9 mouse cellular contexts compared by ENCODE assay signal in the genomic region with DNA sequence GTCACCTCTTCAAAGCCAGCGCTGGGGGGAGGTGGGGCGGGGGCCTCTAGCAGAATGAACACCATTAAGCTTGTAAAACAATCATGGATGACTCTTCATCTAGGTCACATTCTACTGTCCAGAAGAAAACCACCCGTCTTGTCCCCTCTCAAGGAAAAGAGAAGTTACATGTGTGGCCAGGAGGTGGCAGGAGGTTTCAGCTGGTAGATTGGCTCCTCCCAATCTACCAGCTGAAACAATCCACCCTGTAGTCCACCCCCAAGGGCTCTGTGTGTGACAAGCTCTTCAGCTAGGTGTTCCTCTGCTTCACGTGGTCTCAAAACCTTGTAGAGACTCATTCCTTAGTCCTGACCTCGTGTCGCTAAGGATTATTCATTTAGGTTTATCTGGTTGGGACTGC. TPM values are rescaled to one million over a fixed set of nuclear protein-coding genes. Genes with fewer than 3 reads are reported as not detected.
DNase-seq lines count a peak whose midpoint lies in the region; TF ChIP-seq lines count a peak whose summit lies in the region.
"Had no signal": no experiment of that assay in that cellular context is flagged by ENCODE, and none has a peak within 500 bp of the region (broad histone marks: within the 10 kb centered on the region; RNA-seq: fewer than 3 reads in every experiment).

No protein-coding gene starts in this region.

- 42% methylated on average over 6 of the region's 6 CpGs for WGBS in olfactory bulb, adult 2 months

- peaks cover 0 to 2% of the 10 kb centered on the region in 2 experiments; a peak in 2 of 4 replicates for H3K36me3 ChIP-seq in MEL (ENCODE audit: control insufficient read depth in 1 of 2, insufficient read depth in 2 of 2, low read length in 2 of 2)

- peak; percentile 60 for TF ChIP-seq CTCF in left cerebral cortex, adult 2 months (IDR thresholded peaks at IDR 0.05)
- peak; percentile 31 to 65 (median 49) for TF ChIP-seq CTCF in MEL (IDR thresholded peaks at IDR 0.05 in 2 of 3, conservative IDR thresholded peaks at IDR 0.05 in 1 of 3; ENCODE audit: control insufficient read depth in 1 of 3, insufficient read depth in 1 of 3, low read depth in 2 of 3, low read length in 3 of 3, poor library complexity in 1 of 3, severe bottlenecking in 1 of 3)
- TF ChIP-seq CTCF in embryonic fibroblast, embryonic 13.5 days (IDR thresholded peaks at IDR 0.05; ENCODE audit: borderline replicate concordance, insufficient read depth, low read length): 0 out of 2 replicates have a peak, but pooled peaks have one; percentile 8
- 0 out of 2 replicates have a peak, but pooled peaks have one; percentile 11 for TF ChIP-seq CTCF in olfactory bulb, adult 2 months (IDR thresholded peaks at IDR 0.05; ENCODE audit: insufficient read depth, low read depth, low read length)

- no peak for TF ChIP-seq EP300 in MEL (IDR thresholded peaks at IDR 0.05; ENCODE audit: low read depth in 1 of 2, low read length in 2 of 2)

- H3K27me3 ChIP-seq in MEL (ENCODE audit: control insufficient read depth in 1 of 2, insufficient read depth in 2 of 2, low read length in 2 of 2): peaks cover 0 to 3% of the 10 kb centered on the region in 2 experiments; a peak in 3 of 4 replicates
- H3K27me3 ChIP-seq: heart, embryonic 13.5 days had no signal

- no peaks in the 10 kb centered on the region for H3K4me1 ChIP-seq in MEL (ENCODE audit: control insufficient read depth in 1 of 2, insufficient read depth in 2 of 2, low read length in 2 of 2)
- H3K4me1 ChIP-seq in embryonic fibroblast, embryonic 13.5 days (ENCODE audit: control insufficient read depth, insufficient read depth, low read length): no peaks in the 10 kb centered on the region
- H3K4me1 ChIP-seq in olfactory bulb, adult 2 months (ENCODE audit: control insufficient read depth, insufficient read depth, low read length): no peaks in the 10 kb centered on the region

- TF ChIP-seq RAD21 in MEL (IDR thresholded peaks at IDR 0.05; ENCODE audit: low read depth, low read length): peak; percentile 55

- TF ChIP-seq POLR2A in MEL (IDR thresholded peaks at IDR 0.05; ENCODE audit: control insufficient read depth in 1 of 2, insufficient read depth in 1 of 2, low read depth in 1 of 2, low read length in 2 of 2, poor library complexity in 1 of 2): no peak
- no peak for TF ChIP-seq POLR2A in embryonic fibroblast, embryonic 13.5 days (IDR thresholded peaks at IDR 0.05; ENCODE audit: low read depth, low read length)
- TF ChIP-seq POLR2A in olfactory bulb, adult 2 months (IDR thresholded peaks at IDR 0.05; ENCODE audit: insufficient read depth, low read depth, low read length): no peak

- H3K27ac ChIP-seq in left cerebral cortex, adult 2 months: no peak overlapping the region
- H3K27ac ChIP-seq in MEL (ENCODE audit: control insufficient read depth, low read depth, low read length): no peak overlapping the region
- no peak overlapping the region for H3K27ac ChIP-seq in embryonic fibroblast, embryonic 13.5 days (ENCODE audit: insufficient read depth, low read length)
- H3K27ac ChIP-seq in olfactory bulb, adult 2 months (ENCODE audit: insufficient read depth, low read depth, low read length): no peak overlapping the region
- H3K27ac ChIP-seq: heart, embryonic 13.5 days had no signal

- no peaks in the 10 kb centered on the region for H3K79me2 ChIP-seq in MEL (ENCODE audit: control insufficient read depth, insufficient read depth, low read length, poor library complexity)

- H3K9me3 ChIP-seq in MEL (replicated peaks; ENCODE audit: insufficient read depth, low read length): no peaks in the 10 kb centered on the region
- H3K9me3 ChIP-seq: heart, embryonic 13.5 days had no signal

- H3K4me3 ChIP-seq in left cerebral cortex, adult 2 months: no peak overlapping the region
- H3K4me3 ChIP-seq in MEL (ENCODE audit: control insufficient read depth in 1 of 2, insufficient read depth in 1 of 2, low read depth in 2 of 2, low read length in 2 of 2): no peak overlapping the region
- H3K4me3 ChIP-seq in embryonic fibroblast, embryonic 13.5 days (ENCODE audit: insufficient read depth, low read length): no peak overlapping the region
- no peak overlapping the region for H3K4me3 ChIP-seq in olfactory bulb, adult 2 months (ENCODE audit: insufficient read depth, low read depth, low read length)
- H3K4me3 ChIP-seq: heart, embryonic 13.5 days had no signal

- DNase-seq in adrenal gland, adult 2 months: peak; percentile 42
- DNase-seq in adrenal gland, adult 8-10 months: no peak
- no peak for DNase-seq in left cerebral cortex, adult 2 months (ENCODE audit: extremely low spot score in 1 of 2, low spot score in 2 of 2)
- DNase-seq in left cerebral cortex, postnatal 36 days (ENCODE audit: low spot score in 2 of 2): no peak
- DNase-seq in MEL (ENCODE audit: low read depth, low spot score): peak; percentile 69
- no peak for DNase-seq in frontal cortex, postnatal 10 days (ENCODE audit: low spot score in 2 of 2)

- no peak overlapping the region for H3K9ac ChIP-seq in MEL (ENCODE audit: control insufficient read depth, low read depth, low read length, poor library complexity, severe bottlenecking)
- H3K9ac ChIP-seq: heart, embryonic 13.5 days had no signal

- intact Hi-C loops in left cerebral cortex, adult 2 months (cut with DNase I): loop anchor here (1.0 kb wide), 1 partner anchor 82 kb away; no protein-coding TSS in a partner anchor
- intact Hi-C loops in left cerebral cortex, postnatal 36 days (cut with DNase I): loop anchor here (2.0 kb wide), 1 partner anchor 84 kb away; no protein-coding TSS in a partner anchor

RNA-seq across cellular contexts. Expression of a gene that starts 12.9 kb away (rescaled TPM):
- 100 to 1,000 TPM; 215 to 228 TPM for total RNA-seq in adrenal gland, adult 2 months (2021)
- 46.2 and 56.0 TPM in 2 replicates for polyA plus RNA-seq in adrenal gland, adult 2 months (2012; rRNA removed)
- total RNA-seq in adrenal gland, adult 8-10 months (2022): 100 to 1,000 TPM; 146 to 176 (median 161) TPM
- total RNA-seq in left cerebral cortex, adult 2 months (2021): 100 to 1,000 TPM; 139 to 148 TPM
- 100 to 1,000 TPM; 125 to 137 TPM for total RNA-seq in left cerebral cortex, postnatal 36 days (2021)
- total RNA-seq in MEL (2012; rRNA removed): 255 and 257 TPM in 2 replicates
- 100 to 1,000 TPM; 189 to 260 TPM for polyA plus RNA-seq in MEL (2012; ENCODE audit: insufficient read depth in 1 of 2, insufficient read length in 2 of 2, low read depth in 1 of 2, low replicate concordance in 2 of 2, missing spikeins in 1 of 2)
- 158 and 204 TPM in 2 replicates for polyA plus RNA-seq in embryonic fibroblast, embryonic 13.5 days (2011; ENCODE audit: insufficient read length, low read depth, missing spikeins)
- not detected in 2 replicates for polyA plus RNA-seq in olfactory bulb, adult 2 months (2012; ENCODE audit: insufficient read depth, insufficient read length, low replicate concordance, missing spikeins)

RNA-seq across cellular contexts. Expression of a gene that starts 13.0 kb away (rescaled TPM):
- total RNA-seq in adrenal gland, adult 2 months (2021): 1 to 10 TPM; 8.4 to 9.8 TPM
- polyA plus RNA-seq in adrenal gland, adult 2 months (2012; rRNA removed): 1.1 and 2.0 TPM in 2 replicates
- total RNA-seq in adrenal gland, adult 8-10 months (2022): 10 to 100 TPM; 11.9 to 16.9 (median 15.1) TPM
- 10 to 100 TPM; 10.6 to 10.9 TPM for total RNA-seq in left cerebral cortex, adult 2 months (2021)
- total RNA-seq in left cerebral cortex, postnatal 36 days (2021): 10 to 100 TPM in 1 of 2 experiments, 1 to 10 TPM in 1; 9.1 to 10.5 TPM
- total RNA-seq in MEL (2012; rRNA removed): 16.3 and 20.9 TPM in 2 replicates
- polyA plus RNA-seq in MEL (2012; ENCODE audit: insufficient read depth in 1 of 2, insufficient read length in 2 of 2, low read depth in 1 of 2, low replicate concordance in 2 of 2, missing spikeins in 1 of 2): 10 to 100 TPM in 1 of 2 experiments, not detected in 1; 23.0 TPM
- 28.4 and 29.2 TPM in 2 replicates for polyA plus RNA-seq in embryonic fibroblast, embryonic 13.5 days (2011; ENCODE audit: insufficient read length, low read depth, missing spikeins)
- polyA plus RNA-seq in olfactory bulb, adult 2 months (2012; ENCODE audit: insufficient read depth, insufficient read length, low replicate concordance, missing spikeins): not detected in 2 replicates

RNA-seq across cellular contexts. Expression of a gene that starts 13.1 kb away (rescaled TPM):
- not detected for total RNA-seq in adrenal gland, adult 2 months (2021)
- polyA plus RNA-seq in adrenal gland, adult 2 months (2012; rRNA removed): not detected in 2 replicates
- not detected for total RNA-seq in adrenal gland, adult 8-10 months (2022)
- not detected for total RNA-seq in left cerebral cortex, adult 2 months (2021)
- not detected for total RNA-seq in left cerebral cortex, postnatal 36 days (2021)
- total RNA-seq in MEL (2012; rRNA removed): not detected in 2 replicates
- not detected for polyA plus RNA-seq in MEL (2012; ENCODE audit: insufficient read depth in 1 of 2, insufficient read length in 2 of 2, low read depth in 1 of 2, low replicate concordance in 2 of 2, missing spikeins in 1 of 2)
- not detected in 2 replicates for polyA plus RNA-seq in embryonic fibroblast, embryonic 13.5 days (2011; ENCODE audit: insufficient read length, low read depth, missing spikeins)
- polyA plus RNA-seq in olfactory bulb, adult 2 months (2012; ENCODE audit: insufficient read depth, insufficient read length, low replicate concordance, missing spikeins): not detected in 2 replicates
- polyA plus RNA-seq: heart, embryonic 13.5 days had no signal

RNA-seq across cellular contexts. Expression of a gene that starts 31.6 kb away (rescaled TPM):
- 10 to 100 TPM; 13.4 to 22.6 TPM for total RNA-seq in adrenal gland, adult 2 months (2021)
- 1.3 TPM in 2 replicates for polyA plus RNA-seq in adrenal gland, adult 2 months (2012; rRNA removed)
- total RNA-seq in adrenal gland, adult 8-10 months (2022): 10 to 100 TPM; 13.6 to 15.7 (median 14.9) TPM
- 10 to 100 TPM in 1 of 2 experiments, 1 to 10 TPM in 1; 9.5 to 10.9 TPM for total RNA-seq in left cerebral cortex, adult 2 months (2021)
- total RNA-seq in left cerebral cortex, postnatal 36 days (2021): 1 to 10 TPM; 8.0 to 9.9 TPM
- 7.0 and 7.9 TPM in 2 replicates for total RNA-seq in MEL (2012; rRNA removed)
- polyA plus RNA-seq in MEL (2012; ENCODE audit: insufficient read depth in 1 of 2, insufficient read length in 2 of 2, low read depth in 1 of 2, low replicate concordance in 2 of 2, missing spikeins in 1 of 2): 1 to 10 TPM in 1 of 2 experiments, not detected in 1; 7.1 TPM
- polyA plus RNA-seq in embryonic fibroblast, embryonic 13.5 days (2011; ENCODE audit: insufficient read length, low read depth, missing spikeins): 5.6 and 6.9 TPM in 2 replicates
- polyA plus RNA-seq in olfactory bulb, adult 2 months (2012; ENCODE audit: insufficient read depth, insufficient read length, low replicate concordance, missing spikeins): not detected in 2 replicates

RNA-seq across cellular contexts. Expression of a gene that starts 36.9 kb away (rescaled TPM):
- total RNA-seq in adrenal gland, adult 2 months (2021): 1 to 10 TPM; 5.4 to 5.8 TPM
- 0.06 and 0.15 TPM in 2 replicates for polyA plus RNA-seq in adrenal gland, adult 2 months (2012; rRNA removed)
- total RNA-seq in adrenal gland, adult 8-10 months (2022): 1 to 10 TPM; 3.9 to 6.6 (median 5.3) TPM
- 10 to 100 TPM; 20.0 to 24.0 TPM for total RNA-seq in left cerebral cortex, adult 2 months (2021)
- 10 to 100 TPM; 16.2 to 25.2 TPM for total RNA-seq in left cerebral cortex, postnatal 36 days (2021)
- total RNA-seq in MEL (2012; rRNA removed): 0.35 and 0.49 TPM in 2 replicates
- polyA plus RNA-seq in MEL (2012; ENCODE audit: insufficient read depth in 1 of 2, insufficient read length in 2 of 2, low read depth in 1 of 2, low replicate concordance in 2 of 2, missing spikeins in 1 of 2): under 1 TPM in 1 of 2 experiments, not detected in 1; 0.64 TPM
- polyA plus RNA-seq in embryonic fibroblast, embryonic 13.5 days (2011; ENCODE audit: insufficient read length, low read depth, missing spikeins): 3.1 and 3.3 TPM in 2 replicates
- not detected in 2 replicates for polyA plus RNA-seq in olfactory bulb, adult 2 months (2012; ENCODE audit: insufficient read depth, insufficient read length, low replicate concordance, missing spikeins)

Comparison
In these comparisons a context has a peak if more than half of its experiments do, and no peak if none do; other contexts are left out.
1. DNase-seq: peak in adrenal gland, adult 2 months (single experiment) and MEL (single experiment); none in adrenal gland, adult 8-10 months (single experiment), left cerebral cortex, adult 2 months (0 of 2), left cerebral cortex, postnatal 36 days (0 of 2) and frontal cortex, postnatal 10 days (0 of 2).
2. CTCF ChIP-seq: peak in every context shown above with its lines; median percentile 60 in left cerebral cortex, adult 2 months; 49 in MEL; 11 in olfactory bulb, adult 2 months; 8 in embryonic fibroblast, embryonic 13.5 days.